Mouse (Mus musculus): ENCODE measurements around the gene Car1. TPM values are rescaled to one million over a fixed set of nuclear protein-coding genes. Genes with fewer than 3 reads are reported as not detected.
"Not testable (repeated sequence)": the region's sequence is repeated elsewhere in the genome, so short reads cannot be mapped to it uniquely, and the experiment has no call there.

Gene Car1
- polyA plus RNA-seq, 1 experiment = 129 TPM

- Histone ChIP-seq H3K4me1 (ENCODE audit: control insufficient read depth, insufficient read depth, low read length) (no peaks in the 10 kb centered on the region), H3K4me3 (replicated peaks; ENCODE audit: control insufficient read depth, low read depth, low read length) (no peak overlapping the region), H3K27ac (ENCODE audit: control insufficient read depth, insufficient read depth, low read depth, low read length, poor library complexity) (no peak overlapping the region)
- 81% methylated on average over 4 of the region's 4 CpGs for WGBS
- TF ChIP-seq POLR2A (IDR thresholded peaks at IDR 0.05; ENCODE audit: borderline replicate concordance, control insufficient read depth, low read depth, low read length) (no peak), CTCF (IDR thresholded peaks at IDR 0.05; ENCODE audit: control insufficient read depth, insufficient read depth, low read length) (no peak)
These were observed 12.7 kb downstream of the Car1 start for GRCm38 (mm10) chr3:14795292-14796020.

GRCm38 (mm10) chr3:14792032-14792431 lies 16.1 kb downstream of the Car1 start:
- Histone ChIP-seq H3K4me3 (replicated peaks; ENCODE audit: control insufficient read depth, low read depth, low read length) (no peak overlapping the region), H3K4me1 (ENCODE audit: control insufficient read depth, insufficient read depth, low read length) (no peaks in the 10 kb centered on the region), H3K27ac (ENCODE audit: control insufficient read depth, insufficient read depth, low read depth, low read length, poor library complexity) (no peak overlapping the region)
- TF ChIP-seq POLR2A (IDR thresholded peaks at IDR 0.05; ENCODE audit: borderline replicate concordance, control insufficient read depth, low read depth, low read length) (no peak), CTCF (IDR thresholded peaks at IDR 0.05; ENCODE audit: control insufficient read depth, insufficient read depth, low read length) (no peak)

- no peak for TF ChIP-seq CTCF (IDR thresholded peaks at IDR 0.05; ENCODE audit: control insufficient read depth, insufficient read depth, low read length)
- TF ChIP-seq POLR2A (IDR thresholded peaks at IDR 0.05; ENCODE audit: borderline replicate concordance, control insufficient read depth, low read depth, low read length) = no peak
- H3K27ac ChIP-seq (ENCODE audit: control insufficient read depth, insufficient read depth, low read depth, low read length, poor library complexity) = no peak overlapping the region
- H3K4me1 ChIP-seq (ENCODE audit: control insufficient read depth, insufficient read depth, low read length) = no peaks in the 10 kb centered on the region
- no peak overlapping the region for H3K4me3 ChIP-seq (replicated peaks; ENCODE audit: control insufficient read depth, low read depth, low read length)
- WGBS = 80% methylated on average over 1 of the region's 1 CpGs
These were observed 20.6 kb downstream of the Car1 start for GRCm38 (mm10) chr3:14787607-14788006.

- 92% methylated on average over 1 of the region's 1 CpGs for WGBS
- TF ChIP-seq CTCF (IDR thresholded peaks at IDR 0.05; ENCODE audit: control insufficient read depth, insufficient read depth, low read length) (no peak), POLR2A (IDR thresholded peaks at IDR 0.05; ENCODE audit: borderline replicate concordance, control insufficient read depth, low read depth, low read length) (no peak)
These were observed 21.0 kb downstream of the Car1 start for GRCm38 (mm10) chr3:14787136-14787535.

GRCm38 (mm10) chr3:14786551-14787079 lies 21.6 kb downstream of the Car1 start:
- Histone ChIP-seq H3K4me1 (ENCODE audit: control insufficient read depth, insufficient read depth, low read length) (no peaks in the 10 kb centered on the region), H3K27ac (ENCODE audit: control insufficient read depth, insufficient read depth, low read depth, low read length, poor library complexity) (no peak overlapping the region), H3K4me3 (replicated peaks; ENCODE audit: control insufficient read depth, low read depth, low read length) (no peak overlapping the region)
- WGBS = 74% methylated on average over 2 of the region's 2 CpGs
- TF ChIP-seq POLR2A (IDR thresholded peaks at IDR 0.05; ENCODE audit: borderline replicate concordance, control insufficient read depth, low read depth, low read length) (no peak), CTCF (IDR thresholded peaks at IDR 0.05; ENCODE audit: control insufficient read depth, insufficient read depth, low read length) (no peak)

More at GRCm38 (mm10) chr3:14787136-14787535, 21.0 kb downstream of the Car1 start:
- H3K4me3 ChIP-seq (replicated peaks; ENCODE audit: control insufficient read depth, low read depth, low read length) = no peak overlapping the region
- H3K27ac ChIP-seq (ENCODE audit: control insufficient read depth, insufficient read depth, low read depth, low read length, poor library complexity) = no peak overlapping the region
- no peaks in the 10 kb centered on the region for H3K4me1 ChIP-seq (ENCODE audit: control insufficient read depth, insufficient read depth, low read length)

- H3K4me1 ChIP-seq (ENCODE audit: control insufficient read depth, insufficient read depth, low read length) = no peaks in the 10 kb centered on the region
- no peak overlapping the region for H3K4me3 ChIP-seq (replicated peaks; ENCODE audit: control insufficient read depth, low read depth, low read length)
- no peak overlapping the region for H3K27ac ChIP-seq (ENCODE audit: control insufficient read depth, insufficient read depth, low read depth, low read length, poor library complexity)
- 91% methylated on average over 2 of the region's 2 CpGs for WGBS
- no peak for TF ChIP-seq CTCF (IDR thresholded peaks at IDR 0.05; ENCODE audit: control insufficient read depth, insufficient read depth, low read length)
- no peak for TF ChIP-seq POLR2A (IDR thresholded peaks at IDR 0.05; ENCODE audit: borderline replicate concordance, control insufficient read depth, low read depth, low read length)
These were observed 22.8 kb downstream of the Car1 start for GRCm38 (mm10) chr3:14785353-14785752.

GRCm38 (mm10) chr3:14783198-14783597 lies 25.0 kb downstream of the Car1 start:
- not testable (repeated sequence) for H3K27ac ChIP-seq (ENCODE audit: control insufficient read depth, insufficient read depth, low read depth, low read length, poor library complexity); H3K4me1 ChIP-seq (ENCODE audit: control insufficient read depth, insufficient read depth, low read length); H3K4me3 ChIP-seq (replicated peaks; ENCODE audit: control insufficient read depth, low read depth, low read length)
- 61% methylated on average over 5 of the region's 5 CpGs for WGBS

- not testable (repeated sequence) for H3K4me1 ChIP-seq (ENCODE audit: control insufficient read depth, insufficient read depth, low read length); H3K27ac ChIP-seq (ENCODE audit: control insufficient read depth, insufficient read depth, low read depth, low read length, poor library complexity); H3K4me3 ChIP-seq (replicated peaks; ENCODE audit: control insufficient read depth, low read depth, low read length)
- WGBS = 85% methylated on average over 3 of the region's 3 CpGs
These were observed 25.8 kb downstream of the Car1 start for GRCm38 (mm10) chr3:14782365-14782764.

GRCm38 (mm10) chr3:14780212-14780611 lies 28.0 kb downstream of the Car1 start:
- 76% methylated on average over 2 of the region's 2 CpGs for WGBS
- no peak overlapping the region for H3K27ac ChIP-seq (ENCODE audit: control insufficient read depth, insufficient read depth, low read depth, low read length, poor library complexity)
- TF ChIP-seq POLR2A (IDR thresholded peaks at IDR 0.05; ENCODE audit: borderline replicate concordance, control insufficient read depth, low read depth, low read length) (no peak), CTCF (IDR thresholded peaks at IDR 0.05; ENCODE audit: control insufficient read depth, insufficient read depth, low read length) (no peak)
- no peak overlapping the region for H3K4me3 ChIP-seq (replicated peaks; ENCODE audit: control insufficient read depth, low read depth, low read length)
- no peaks in the 10 kb centered on the region for H3K4me1 ChIP-seq (ENCODE audit: control insufficient read depth, insufficient read depth, low read length)

- not testable (repeated sequence) for H3K4me3 ChIP-seq (replicated peaks; ENCODE audit: control insufficient read depth, low read depth, low read length)
- 66% methylated on average over 3 of the region's 3 CpGs for whole genome bisulfite sequencing
These were observed 31.5 kb downstream of the Car1 start for GRCm38 (mm10) chr3:14776497-14777162.

GRCm38 (mm10) chr3:14774539-14774938 lies 33.6 kb downstream of the Car1 start:
- 85% methylated on average over 1 of the region's 1 CpGs for WGBS
- H3K4me3 ChIP-seq (replicated peaks; ENCODE audit: control insufficient read depth, low read depth, low read length); H3K27ac ChIP-seq (ENCODE audit: control insufficient read depth, insufficient read depth, low read depth, low read length, poor library complexity); H3K4me1 ChIP-seq (ENCODE audit: control insufficient read depth, insufficient read depth, low read length): not testable (repeated sequence)

More at GRCm38 (mm10) chr3:14776497-14777162, 31.5 kb downstream of the Car1 start:
- H3K27ac ChIP-seq (ENCODE audit: control insufficient read depth, insufficient read depth, low read depth, low read length, poor library complexity); H3K4me1 ChIP-seq (ENCODE audit: control insufficient read depth, insufficient read depth, low read length): not testable (repeated sequence)

GRCm38 (mm10) chr3:14772473-14772872 lies 35.7 kb downstream of the Car1 start:
- not testable (repeated sequence) for H3K4me3 ChIP-seq (replicated peaks; ENCODE audit: control insufficient read depth, low read depth, low read length); H3K27ac ChIP-seq (ENCODE audit: control insufficient read depth, insufficient read depth, low read depth, low read length, poor library complexity); H3K4me1 ChIP-seq (ENCODE audit: control insufficient read depth, insufficient read depth, low read length)
- 76% methylated on average over 1 of the region's 1 CpGs for WGBS
